Mouse (Mus musculus) erythroid progenitor cell, adult 5-6 weeks (primary cell): ENCODE data around the gene Tm7sf2. TPM values are rescaled to one million over a fixed set of nuclear protein-coding genes. Genes with fewer than 3 reads are reported as not detected.

Source experiments
- ATAC-seq: replicated peaks from 2 replicates; pipeline ENCODE4 v1.8.0; 2016; ENCODE audit warnings: moderate number of reproducible peaks, mild to moderate bottlenecking, moderate TSS enrichment, inconsistent platforms; ENCODE audit not compliant: poor library complexity, low FRiP score, severe bottlenecking
- total RNA-seq, 2 experiments: library from RNA; stranded (forward) in 1 of 2; stranded (reverse) in 1 of 2; fragments of 150-400 nt in 1 of 2; fragments of 186-747, 209-891 nt in 1 of 2; gene quantifications; 2 replicates each; pipeline versions ENCODE4 v1.2.3 to v1.2.4; 2015 to 2017; ENCODE audit warnings: low replicate concordance in 2 of 2

The Tm7sf2 gene
- 14.1 TPM in 1 of 2 replicates, not detected in the other for total RNA-seq (2015; ENCODE audit: low replicate concordance)
- total RNA-seq (2017; ENCODE audit: low replicate concordance) = 1.9 TPM in 1 of 2 replicates, not detected in the other

DNA sequence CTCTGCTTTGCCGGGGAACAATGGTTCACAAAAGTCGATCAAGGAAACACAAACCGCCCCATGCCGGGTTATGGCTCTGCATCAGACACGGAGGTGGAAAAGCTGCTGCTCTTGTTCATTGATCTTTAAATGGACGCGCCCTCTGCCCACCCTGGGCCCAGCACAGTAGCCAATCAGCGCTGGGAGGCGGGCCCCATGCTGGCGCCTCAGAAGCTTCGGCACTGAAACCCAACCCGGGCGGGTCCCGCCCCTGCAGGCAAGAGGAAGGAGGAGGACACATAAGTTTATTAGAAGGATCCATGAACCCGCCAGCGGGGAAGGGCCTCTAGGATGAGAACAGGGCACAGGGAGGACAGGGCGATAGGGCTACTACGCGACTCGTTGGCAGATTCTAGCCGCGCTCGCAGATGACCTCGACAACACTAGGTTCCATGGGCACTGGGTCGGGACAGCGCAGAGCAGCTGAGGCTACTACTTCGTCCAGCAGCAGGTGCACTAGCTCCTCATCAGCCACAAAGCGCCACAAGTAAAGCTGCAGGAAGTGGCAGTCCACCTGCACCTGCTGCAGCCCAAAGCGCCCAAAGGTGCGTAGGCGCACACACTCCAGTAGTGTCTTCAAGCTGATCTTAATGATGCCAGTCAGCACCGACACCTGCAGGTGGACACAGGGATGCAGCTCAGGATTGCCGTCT is at the start of gene Tm7sf2:
TSS of gene Tm7sf2 (minus strand) at position 650 of the 692 bp plus-strand sequence.
- ATAC-seq = peak; percentile 93

DNA sequence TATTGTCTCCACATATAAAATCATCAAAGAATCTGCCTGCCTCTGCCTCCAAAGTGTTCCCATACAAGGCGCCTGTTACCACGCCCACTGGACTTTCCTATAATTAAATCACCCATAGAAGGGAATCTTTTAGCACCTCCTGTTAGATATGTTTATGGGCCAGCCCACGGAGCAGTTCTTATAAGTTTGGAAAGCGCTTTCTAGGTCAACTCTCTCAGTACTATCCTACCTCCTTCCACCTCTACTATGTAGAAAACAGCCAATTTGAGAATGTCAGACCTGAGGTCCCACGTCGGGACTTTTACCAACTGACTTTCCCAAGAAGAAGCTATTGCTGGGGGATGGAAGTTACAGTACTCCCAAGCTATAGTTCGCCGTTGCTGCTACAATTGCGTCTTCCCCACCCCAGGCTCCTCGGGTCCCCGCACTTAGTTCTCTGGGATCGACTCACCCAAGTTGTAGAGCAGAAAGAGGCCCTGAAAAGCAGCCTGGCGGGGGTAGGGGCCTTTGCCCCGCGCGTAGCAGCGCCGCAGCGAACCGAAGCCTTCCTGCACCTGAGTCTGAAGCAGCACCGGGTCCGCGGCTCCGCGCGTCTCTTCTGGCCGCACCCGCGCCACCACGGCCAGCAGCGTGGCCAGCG is 49.3 kb upstream of the Tm7sf2 start:
- ATAC-seq = no peak

DNA sequence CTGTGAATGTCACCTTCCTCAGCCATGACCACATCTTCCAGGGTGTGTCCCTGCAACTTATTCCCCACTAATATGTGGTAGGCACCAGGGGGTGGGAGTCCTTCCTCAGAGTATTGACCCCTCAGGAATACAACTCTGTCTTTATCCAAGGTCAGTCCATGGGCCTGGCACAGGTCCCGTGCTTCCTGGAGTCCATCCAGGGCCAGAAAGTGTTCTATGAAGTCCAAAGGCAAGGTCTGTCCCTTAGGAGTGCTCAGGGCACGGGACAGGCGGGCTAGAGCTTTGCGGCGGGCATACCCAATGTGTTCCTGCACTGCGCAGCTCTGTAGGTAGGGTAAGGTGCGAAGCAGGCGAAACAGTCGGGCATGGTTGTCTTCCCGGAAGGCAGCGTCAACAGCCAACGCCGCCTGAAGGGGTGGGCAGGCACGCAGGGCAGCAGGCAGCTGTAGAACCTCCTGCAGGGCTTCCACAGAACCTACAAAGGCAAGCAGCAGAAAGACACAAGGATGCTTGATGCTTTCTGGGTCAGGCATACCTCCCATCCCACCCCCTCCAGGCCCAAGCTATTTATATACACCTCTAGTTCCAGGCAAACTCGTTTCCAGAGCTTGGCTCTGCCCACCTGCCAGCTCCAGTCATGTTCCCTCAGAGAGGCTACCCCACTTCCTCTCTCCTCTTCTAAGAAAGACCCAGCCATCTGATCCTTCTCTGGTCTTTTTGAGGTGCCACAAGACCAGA is 48.1 kb upstream of the Tm7sf2 start:
- no peak for ATAC-seq

DNA sequence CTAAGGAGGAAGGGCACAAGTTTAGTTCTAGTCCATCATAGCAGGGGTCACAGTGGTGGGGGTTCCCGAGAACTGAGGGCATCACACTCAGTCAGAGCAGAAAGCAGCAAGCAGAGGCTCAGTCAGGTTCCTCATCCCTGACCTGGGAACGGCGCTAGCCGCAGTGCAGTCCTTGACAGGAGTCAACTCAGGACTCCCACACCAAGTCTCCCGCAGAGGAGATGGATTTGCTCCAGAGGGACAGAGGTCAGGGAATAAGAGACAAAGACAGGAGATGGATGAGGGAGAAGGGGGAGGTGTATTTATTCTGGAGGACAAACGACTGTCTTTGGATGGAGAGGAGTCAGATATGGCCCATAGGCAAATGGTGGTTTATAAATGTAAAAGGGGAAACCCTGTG is 44.9 kb upstream of the Tm7sf2 start:
- no peak for ATAC-seq

DNA sequence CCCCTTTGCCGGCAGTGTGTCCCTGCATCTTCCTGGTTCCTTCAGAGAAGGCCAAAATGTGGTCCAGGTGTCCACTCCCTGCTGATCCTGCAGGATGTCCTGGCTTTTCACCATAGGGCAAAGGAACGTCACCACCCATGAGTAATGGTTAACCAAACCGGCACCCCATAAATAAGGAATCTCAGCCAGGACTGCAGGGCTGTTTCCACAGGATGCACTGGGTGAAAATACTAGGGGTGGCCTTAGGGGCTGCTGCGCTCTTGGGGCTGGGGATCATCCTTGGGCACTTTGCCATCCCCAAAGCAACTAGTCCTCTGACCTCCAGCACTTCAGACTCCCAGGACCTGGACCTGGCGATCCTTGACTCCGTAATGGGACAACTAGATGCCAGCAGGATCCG is 37.4 kb upstream of the Tm7sf2 start, which contains the start of gene Naaladl1:
TSS of gene Naaladl1 (plus strand) at position 197 of the 400 bp plus-strand sequence.
- ATAC-seq = no peak

DNA sequence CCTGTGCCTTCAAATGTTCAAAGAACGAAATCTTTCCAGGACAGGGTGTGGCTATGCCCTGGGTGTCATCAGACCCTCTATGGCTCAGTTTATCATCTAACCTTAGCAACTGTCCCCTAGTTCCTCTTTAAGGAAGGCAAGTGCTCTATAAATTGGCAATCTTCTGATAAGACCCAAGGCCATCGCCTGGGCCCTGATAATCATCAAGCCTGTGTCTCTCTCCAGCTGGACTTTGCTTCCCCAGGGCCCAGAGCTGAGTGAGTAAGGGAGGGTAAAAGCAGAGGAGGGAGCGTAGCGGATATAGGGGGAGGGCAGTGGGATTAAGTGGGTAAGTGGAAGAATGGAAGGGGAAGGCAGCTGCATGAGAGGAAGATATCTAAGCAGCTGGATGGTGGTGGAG is 36.3 kb upstream of the Tm7sf2 start:
- no peak for ATAC-seq

DNA sequence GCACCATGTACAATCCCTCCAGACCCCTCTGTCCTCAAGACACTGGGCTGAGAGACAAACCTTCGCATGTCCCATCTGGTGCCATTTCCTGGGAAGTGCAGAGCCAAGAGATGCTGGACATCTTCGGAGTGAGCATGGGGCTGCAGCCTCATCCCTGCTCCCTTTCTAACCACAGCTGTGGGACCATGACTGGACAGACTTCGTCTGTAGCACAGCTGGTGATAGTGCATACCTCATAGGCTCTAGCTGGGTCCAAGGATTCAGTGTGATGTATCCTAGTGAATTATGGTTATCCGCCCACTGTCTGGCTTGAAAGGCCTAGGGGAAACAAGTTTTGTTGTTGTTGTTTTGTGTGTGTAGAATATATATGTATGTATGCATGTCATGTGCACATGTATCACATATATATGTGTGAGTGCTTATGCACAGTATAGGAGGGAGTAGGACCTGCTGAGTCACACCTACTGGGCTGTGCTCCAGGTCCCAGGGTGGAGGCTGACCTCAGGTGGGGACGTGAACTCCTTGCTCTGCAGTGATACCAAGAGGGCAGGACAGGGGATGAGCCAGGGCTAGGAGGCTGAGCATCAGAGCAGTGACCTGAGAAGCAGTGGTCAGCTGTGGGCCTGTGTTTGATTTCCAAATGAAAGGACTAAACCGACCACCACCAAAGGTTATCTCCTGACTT is 34.1 kb upstream of the Tm7sf2 start:
- peak; percentile 97 for ATAC-seq

DNA sequence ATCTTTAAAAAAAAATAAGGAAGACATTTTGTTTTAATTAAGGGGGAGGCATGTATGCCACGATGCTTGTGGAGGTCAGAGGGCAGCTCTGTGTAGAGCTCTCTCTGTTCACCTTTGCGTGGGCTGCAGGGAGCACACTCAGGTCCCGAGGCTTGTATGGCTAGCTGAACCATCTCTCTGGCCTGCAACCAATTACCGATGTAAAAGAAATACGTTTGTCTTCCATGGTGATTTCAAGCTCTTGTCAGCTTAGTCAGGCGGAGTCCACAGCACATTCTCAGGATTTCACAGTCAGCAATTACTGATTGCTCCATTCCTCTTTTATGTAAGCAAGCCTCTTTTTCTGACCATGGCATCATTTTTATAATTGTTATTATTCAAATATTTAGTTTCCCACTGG is 33.0 kb upstream of the Tm7sf2 start:
- no peak for ATAC-seq

DNA sequence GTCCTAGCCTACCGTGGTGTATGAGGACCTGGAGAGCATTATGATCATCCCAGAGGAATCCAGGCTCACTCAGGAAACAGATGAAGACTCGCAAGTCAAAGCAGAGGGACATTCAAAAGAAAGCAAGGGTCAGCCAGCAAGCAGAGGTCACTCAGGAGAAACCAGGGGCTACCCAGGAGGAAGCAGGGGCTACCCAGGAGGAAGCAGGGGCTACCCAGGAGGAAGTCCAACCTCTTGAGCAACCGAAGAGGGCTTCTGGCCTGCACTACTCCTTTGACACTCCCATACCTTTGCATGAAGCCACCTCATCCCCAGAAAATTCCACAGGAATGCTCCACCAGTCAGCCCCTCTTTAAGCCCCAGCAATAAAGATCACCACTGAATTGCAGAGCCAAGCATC is 29.7 kb upstream of the Tm7sf2 start:
- ATAC-seq = no peak

DNA sequence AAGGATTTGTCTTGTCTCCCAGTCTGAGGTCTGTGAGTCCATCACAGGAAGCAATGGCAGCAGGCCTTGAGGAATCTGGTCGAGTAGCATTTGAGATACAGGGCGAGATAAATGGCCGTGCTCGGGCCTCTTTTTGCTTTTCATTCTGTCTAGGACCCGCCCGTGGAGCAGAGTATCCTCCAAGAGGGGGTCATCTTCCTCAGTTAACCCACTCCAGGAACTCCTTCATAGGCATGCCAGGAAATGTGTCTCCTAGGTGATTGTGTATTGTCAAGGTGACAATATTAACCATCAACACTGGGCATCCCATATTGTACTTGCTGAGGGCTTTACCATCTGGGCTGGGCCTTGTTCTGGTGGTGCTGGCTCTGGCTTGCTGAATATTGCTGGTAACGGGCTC is 25.9 kb upstream of the Tm7sf2 start, which contains the start of gene AC131692.1:
TSS of gene AC131692.1 (plus strand) at position 301 of the 400 bp plus-strand sequence.
- ATAC-seq = no peak

DNA sequence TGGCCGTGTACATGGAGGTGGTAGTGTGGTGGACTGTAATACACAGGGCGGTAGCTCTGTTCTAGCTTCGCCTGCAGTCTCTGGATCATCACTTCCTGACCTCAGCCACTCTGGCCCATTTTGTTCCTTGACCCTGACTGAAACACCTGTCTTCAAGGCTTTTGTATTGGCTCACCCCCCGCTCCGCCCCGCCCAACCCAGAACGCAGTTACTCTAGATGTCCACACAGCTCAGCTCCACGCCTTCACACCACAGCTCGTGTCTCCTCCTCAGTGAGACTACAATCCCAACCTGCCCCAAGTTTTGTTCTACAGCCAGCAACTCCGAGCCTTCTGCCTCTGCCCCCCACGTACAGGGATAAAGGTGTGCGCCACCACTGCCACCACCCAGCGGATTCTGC is 20.7 kb upstream of the Tm7sf2 start:
- no peak for ATAC-seq

DNA sequence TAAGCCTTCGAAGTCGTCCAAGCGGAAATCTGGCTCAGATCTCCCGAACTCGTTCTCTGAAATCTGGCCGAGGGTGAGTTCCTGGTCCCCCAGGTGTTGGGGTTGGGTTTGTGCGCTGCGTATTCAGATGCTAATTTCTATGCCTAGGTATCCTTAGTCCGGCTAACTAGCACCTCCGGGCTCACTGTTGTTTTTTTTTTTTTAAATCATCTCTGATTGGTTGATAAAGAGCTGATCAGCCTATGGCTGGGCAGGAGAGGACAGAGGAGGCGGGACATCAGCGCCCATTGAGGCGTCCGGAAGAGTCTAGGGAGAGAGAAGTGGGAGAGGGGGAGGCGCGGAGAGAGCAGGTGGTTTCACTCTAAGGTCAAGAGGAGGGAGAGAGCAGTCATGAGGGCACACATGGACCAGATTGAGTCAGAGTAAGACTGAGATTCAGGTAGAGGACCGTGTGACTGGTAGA is 17.3 kb upstream of the Tm7sf2 start:
- peak; percentile 85 for ATAC-seq

DNA sequence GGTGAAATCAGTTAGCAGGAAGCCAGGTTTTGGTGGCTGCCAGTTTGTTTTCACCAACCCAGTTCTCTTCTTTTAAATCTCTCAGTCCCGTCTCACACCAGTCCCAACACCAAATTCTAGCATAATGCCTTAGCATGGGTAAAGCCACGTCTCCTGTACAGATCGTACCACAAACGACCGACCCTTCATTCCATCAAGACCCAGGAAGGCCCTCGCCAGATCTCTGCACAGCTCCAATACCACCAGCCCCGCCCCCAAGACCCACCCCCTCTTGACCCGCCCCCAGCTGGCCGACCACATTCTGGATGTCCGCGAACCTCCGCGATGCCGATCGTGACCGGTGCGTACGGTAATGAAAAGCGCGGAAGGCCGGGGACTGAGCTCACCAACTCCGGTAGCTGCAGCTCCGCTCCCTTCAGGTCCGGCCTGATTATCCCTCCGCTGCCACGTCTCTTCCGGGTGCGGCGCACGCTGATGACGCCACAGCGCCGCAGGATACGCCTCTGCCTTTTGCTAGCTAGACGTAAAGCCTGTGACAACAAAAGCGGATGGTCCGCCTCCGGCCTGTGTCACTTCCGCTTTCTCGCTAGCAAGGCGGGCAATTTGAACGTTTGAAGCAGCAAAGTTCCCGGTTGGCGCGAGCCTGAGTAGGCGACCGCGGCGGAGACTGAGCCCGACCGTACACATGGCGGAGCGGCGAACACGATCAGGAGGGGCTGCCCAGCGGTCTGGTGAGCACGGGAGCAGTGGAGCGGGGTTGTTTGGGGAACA is 16.5 kb upstream of the Tm7sf2 start, which contains the start of the genes Zfpl1 and Cdca5:
TSS of gene Zfpl1 (minus strand) at position 479 of the 771 bp plus-strand sequence.
TSS of gene Cdca5 (plus strand) at position 506 of the 771 bp plus-strand sequence.
- peak; percentile 91 for ATAC-seq

DNA sequence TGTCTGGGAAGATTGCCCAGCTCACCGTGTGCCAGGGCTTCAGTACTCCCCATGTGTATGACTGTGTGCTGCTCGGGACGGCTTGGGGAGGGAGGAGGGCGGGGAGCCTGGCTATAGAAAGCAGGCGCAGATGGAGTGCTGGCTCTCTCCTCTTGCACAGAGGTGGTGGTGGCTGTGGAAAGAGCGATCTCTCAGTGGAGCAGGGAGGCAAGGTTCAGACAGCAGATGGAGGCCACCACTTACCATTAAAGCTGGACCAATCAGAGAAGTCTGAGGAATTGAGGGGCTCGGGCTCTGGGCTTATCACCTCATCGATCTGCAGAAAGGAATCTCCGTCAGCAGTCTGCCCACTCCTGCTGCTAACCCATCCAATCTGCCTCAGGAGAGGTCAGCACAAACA is 14.0 kb upstream of the Tm7sf2 start, which contains the start of gene Gm28374:
TSS of gene Gm28374 (minus strand) at position 101 of the 400 bp plus-strand sequence.
- no peak for ATAC-seq

DNA sequence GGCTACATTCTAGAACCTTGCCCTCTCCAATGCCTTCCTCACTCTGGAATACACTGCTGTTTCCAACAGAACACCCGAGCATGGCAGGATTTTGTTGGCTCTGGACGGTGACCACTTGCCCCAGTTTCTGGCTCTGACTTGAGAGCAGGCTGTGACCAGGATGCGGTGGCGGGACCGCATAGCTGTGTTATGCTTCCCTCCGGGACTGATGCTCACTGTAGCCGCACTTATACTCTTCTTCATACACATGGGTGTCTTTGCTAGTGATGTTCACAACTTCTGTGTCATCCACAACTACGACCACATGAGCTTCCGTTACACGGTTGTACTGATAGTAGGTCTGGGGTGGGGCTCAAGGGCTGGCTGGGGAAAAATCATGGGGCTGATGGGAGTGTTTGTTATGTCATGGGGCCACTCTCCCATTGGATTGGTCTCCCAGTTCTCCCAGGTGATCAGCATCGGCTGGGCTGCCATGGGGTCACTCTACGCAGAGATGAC is 11.9 kb upstream of the Tm7sf2 start, which contains the start of gene Tmem262:
TSS of gene Tmem262 (plus strand) at position 51 of the 498 bp plus-strand sequence.
- no peak for ATAC-seq

DNA sequence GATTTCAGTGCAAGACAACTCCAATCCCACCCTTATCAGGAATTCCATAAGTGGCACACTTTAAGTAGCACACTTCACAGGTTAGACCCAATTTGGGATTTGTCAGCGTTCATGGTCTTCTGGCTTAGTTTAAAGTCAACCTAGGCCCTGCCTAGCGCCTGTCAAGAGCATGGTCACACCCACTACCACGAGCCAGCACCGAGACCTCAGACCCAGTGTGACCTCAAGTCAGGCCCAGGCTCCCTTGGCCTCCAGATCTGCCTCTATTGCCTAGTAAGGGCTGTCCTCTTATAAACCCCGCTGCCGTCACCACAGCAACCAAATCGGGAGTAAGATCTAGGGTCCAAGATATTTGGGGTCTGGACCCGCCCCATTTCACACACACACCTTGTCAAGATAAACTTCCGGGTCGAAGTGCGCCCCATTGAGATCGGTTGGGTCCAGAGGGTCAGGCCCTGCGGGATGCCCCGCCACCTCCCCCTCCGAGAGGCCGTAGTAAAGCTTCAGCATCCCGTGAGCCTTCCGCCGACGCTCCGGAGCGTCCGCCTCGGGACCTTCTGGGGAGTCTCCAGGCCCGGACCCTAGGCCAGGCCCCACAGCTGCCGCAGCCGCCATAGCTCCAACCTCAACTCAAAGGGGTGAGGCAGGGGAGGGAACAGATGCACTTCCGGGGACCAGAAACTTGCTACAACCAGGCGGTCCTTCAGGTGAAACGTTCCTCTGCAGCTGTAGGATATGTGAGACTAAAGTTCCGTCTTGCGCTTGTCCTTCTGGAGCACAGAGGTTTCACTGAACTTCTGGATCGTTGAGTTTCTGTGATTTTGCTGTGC is 8.6 kb upstream of the Tm7sf2 start, which contains the start of gene Vps51:
TSS of gene Vps51 (minus strand) at position 668 of the 830 bp plus-strand sequence.
- peak; percentile 96 for ATAC-seq

DNA sequence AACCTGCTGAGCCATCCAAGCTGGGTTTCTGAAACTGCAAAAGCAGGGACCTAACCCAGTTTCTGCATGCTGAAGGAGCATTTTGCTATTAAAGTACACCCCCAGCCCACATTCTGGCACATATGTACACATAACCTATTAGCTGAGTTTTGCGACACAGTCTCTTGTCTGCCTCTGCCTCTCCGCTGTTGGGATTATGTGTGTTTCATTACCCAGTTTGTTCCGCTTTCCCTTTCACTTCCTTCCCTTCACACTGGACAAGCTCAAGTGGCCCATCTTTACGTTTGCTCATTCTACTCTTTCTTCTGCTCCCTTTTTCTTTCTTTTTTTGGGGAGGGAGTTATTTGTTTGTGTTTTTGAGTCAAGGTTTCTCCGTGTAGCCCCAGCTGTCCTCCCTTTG is 5.7 kb upstream of the Tm7sf2 start:
- ATAC-seq = no peak

DNA sequence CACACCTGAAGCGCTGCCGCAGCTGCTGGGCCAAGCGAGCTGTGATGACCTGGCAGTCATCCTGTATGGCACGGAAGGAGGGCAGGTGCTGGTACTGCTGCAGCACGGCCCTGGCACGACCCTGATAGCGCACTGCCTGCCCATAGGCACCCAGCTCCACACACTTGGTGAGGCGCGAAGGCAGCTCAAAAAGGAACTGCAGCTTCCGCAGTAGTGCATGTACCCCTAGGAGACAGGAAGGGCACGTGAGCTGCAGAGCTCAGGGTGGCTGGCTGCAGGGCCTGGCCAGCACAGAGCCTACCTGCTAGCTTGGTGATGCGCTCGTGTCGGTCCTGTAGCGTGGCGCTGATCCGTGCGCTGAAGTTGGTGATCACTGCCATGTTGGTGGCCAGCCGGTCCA is 3.1 kb upstream of the Tm7sf2 start:
- no peak for ATAC-seq
